Mouse (Mus musculus) limb, embryonic 13.5 days (tissue): ENCODE results near the gene Rpl38. TPM values are rescaled to one million over a fixed set of nuclear protein-coding genes. Genes with fewer than 3 reads are reported as not detected.

Experiments used
- ATAC-seq: fragments of 200-750 bp; cut with Nextera tagmentation; 2 replicates; pipeline ENCODE4 v1.8.0; 2017; ENCODE audit warnings: low read depth, moderate number of reproducible peaks, moderate TSS enrichment; ENCODE audit not compliant: low FRiP score
- H3K27ac ChIP-seq: fragments of 300-500 bp; sonication (generic); 2 replicates; pipeline ENCODE4 v1.5.1; 2015; ENCODE audit warnings: inconsistent platforms, mild to moderate bottlenecking, moderate library complexity
- H3K27me3 ChIP-seq: fragments of 300-500 bp; sonication (generic); 2 replicates; pipeline ENCODE4 v1.6.1; 2015; ENCODE audit warnings: mild to moderate bottlenecking, inconsistent platforms
- H3K36me3 ChIP-seq: fragments of 300-500 bp; sonication (generic); 2 replicates; pipeline ENCODE4 v1.6.1; 2015; ENCODE audit warnings: inconsistent platforms, mild to moderate bottlenecking, moderate library complexity
- H3K4me1 ChIP-seq: fragments of 300-500 bp; sonication (generic); 2 replicates; pipeline ENCODE4 v1.6.1; 2015; ENCODE audit warnings: inconsistent platforms
- H3K4me2 ChIP-seq: fragments of 300-500 bp; sonication (generic); replicated peaks from 2 replicates; pipeline ENCODE4 v1.6.1; 2015; ENCODE audit warnings: inconsistent platforms, mild to moderate bottlenecking, moderate library complexity
- H3K4me3 ChIP-seq: fragments of 300-500 bp; sonication (generic); 2 replicates; pipeline ENCODE4 v1.5.1; 2015; ENCODE audit warnings: moderate library complexity, mild to moderate bottlenecking, inconsistent platforms
- H3K9ac ChIP-seq: fragments of 300-500 bp; sonication (generic); 2 replicates; pipeline ENCODE4 v1.6.1; 2015; ENCODE audit warnings: mild to moderate bottlenecking, inconsistent platforms
- H3K9me3 ChIP-seq: fragments of 300-500 bp; sonication (generic); 2 replicates; pipeline ENCODE4 v1.6.1; 2016; ENCODE audit warnings: inconsistent platforms
- WGBS: fragments of 180-500 bp; shearing (Covaris S2); methylation state at CpG from one replicate; pipeline ENCODE4 v1.1.7; 2015; 5-methylcytosine and 5-hydroxymethylcytosine counted together
- polyA plus RNA-seq: library from polyadenylated mRNA; unstranded; fragments of >200 nt; fragmentation: Nextera tagmentation; extraction: Ambion mirVana; gene quantifications from 2 replicates; pipeline ENCODE4 v1.2.1, GENCODE M21; 2015

Rpl38 gene
- polyA plus RNA-seq, 1 experiment from 2014 or later = 966 TPM

DNA sequence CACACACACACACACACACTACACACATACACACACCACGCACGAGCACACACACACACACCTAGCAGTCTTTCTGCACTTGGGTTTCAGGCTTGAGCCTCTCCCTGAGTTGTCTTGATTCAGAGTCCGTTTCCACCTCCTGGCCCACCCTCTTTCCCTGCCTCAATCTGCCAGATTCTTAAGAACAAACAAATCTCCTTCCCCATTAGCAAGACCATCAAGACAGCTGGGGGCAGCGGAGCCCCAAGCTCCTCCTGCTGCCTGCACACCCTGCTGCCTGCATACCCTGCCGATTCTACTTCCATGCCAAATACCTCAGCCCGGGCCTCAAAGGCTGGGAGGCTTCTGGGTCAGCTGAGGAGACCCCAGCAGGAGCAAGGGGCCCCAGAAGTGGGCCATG, 27.7 kb upstream of the Rpl38 start:
- WGBS = 32% methylated on average over 6 of the region's 6 CpGs

DNA sequence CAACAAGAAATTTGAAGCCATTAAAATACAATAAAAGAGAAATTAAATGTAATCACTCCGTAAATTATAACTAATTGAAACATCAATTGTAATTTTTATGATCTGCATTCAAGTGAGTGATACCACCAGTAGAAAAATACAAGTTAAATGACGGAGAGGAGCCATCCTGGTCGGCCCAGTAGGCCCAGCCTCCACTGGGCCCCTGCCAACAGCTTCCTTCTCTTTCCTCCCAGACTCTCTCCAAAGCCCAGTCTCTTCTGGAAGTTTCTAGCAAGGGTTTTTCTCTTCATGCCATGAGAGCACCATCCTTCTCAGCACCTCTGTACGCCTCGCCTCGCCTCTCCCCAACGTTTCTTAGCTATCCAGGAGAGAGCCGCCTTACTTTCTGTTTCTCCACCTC, 27.2 kb upstream of the Rpl38 start:
- Histone ChIP-seq H3K36me3 (no peaks in the 10 kb centered on the region), H3K9ac (no peak overlapping the region), H3K4me1 (peaks cover 19% of the 10 kb centered on the region), H3K9me3 (no peaks in the 10 kb centered on the region), H3K27me3 (peaks cover 39% of the 10 kb centered on the region), H3K4me2 (no peak overlapping the region), H3K27ac (no peak overlapping the region), H3K4me3 (no peak overlapping the region)
- 77% methylated on average over 8 of the region's 8 CpGs for WGBS
- ATAC-seq = no peak

More for the DNA sequence above, 27.7 kb upstream of the Rpl38 start:
- Histone ChIP-seq H3K27me3 (peaks cover 43% of the 10 kb centered on the region), H3K4me1 (peaks cover 21% of the 10 kb centered on the region), H3K4me3 (no peak overlapping the region), H3K9ac (no peak overlapping the region), H3K4me2 (no peak overlapping the region), H3K36me3 (no peaks in the 10 kb centered on the region), H3K9me3 (no peaks in the 10 kb centered on the region), H3K27ac (no peak overlapping the region)
- ATAC-seq = no peak

GRCm38 (mm10) chr11:114642184-114642583, 26.1 kb upstream of the Rpl38 start:
- Histone ChIP-seq H3K4me2 (no peak overlapping the region), H3K36me3 (no peaks in the 10 kb centered on the region), H3K4me3 (no peak overlapping the region), H3K27me3 (peaks cover 34% of the 10 kb centered on the region), H3K9me3 (peaks cover 5% of the 10 kb centered on the region; the same call in 1 of the 2 replicates), H3K27ac (no peak overlapping the region), H3K4me1 (peaks cover 14% of the 10 kb centered on the region), H3K9ac (no peak overlapping the region)
- ATAC-seq = no peak
- 74% methylated on average over 12 of the region's 12 CpGs for WGBS

DNA sequence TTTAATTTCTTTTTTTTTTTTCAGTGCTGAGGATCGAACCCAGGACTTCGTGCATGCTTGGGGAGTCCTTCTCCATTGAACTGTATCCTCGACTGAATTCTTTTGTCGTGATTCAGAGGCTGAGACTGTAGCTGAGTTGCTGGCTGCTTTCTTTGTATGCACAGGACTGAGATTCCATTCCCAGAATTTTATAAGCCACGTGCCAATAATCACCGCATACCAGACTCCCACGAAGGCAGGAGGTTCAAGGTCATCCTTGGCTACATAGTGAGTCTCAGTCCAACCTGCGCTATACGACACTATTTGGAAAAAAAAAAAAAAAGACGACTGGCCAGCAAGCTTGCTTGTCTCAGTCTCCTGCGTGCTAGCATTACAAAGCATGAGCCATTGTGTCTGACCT, 25.4 kb upstream of the Rpl38 start:
- Histone ChIP-seq H3K9ac (no peak overlapping the region), H3K4me2 (no peak overlapping the region), H3K27ac (no peak overlapping the region), H3K4me1 (peaks cover 14% of the 10 kb centered on the region), H3K4me3 (no peak overlapping the region), H3K36me3 (no peaks in the 10 kb centered on the region), H3K27me3 (peaks cover 27% of the 10 kb centered on the region), H3K9me3 (peaks cover 5% of the 10 kb centered on the region; the same call in 1 of the 2 replicates)
- ATAC-seq = no peak
- 78% methylated on average over 11 of the region's 11 CpGs for WGBS

GRCm38 (mm10) chr11:114644122-114644521, 24.2 kb upstream of the Rpl38 start:
- ATAC-seq = no peak
- Histone ChIP-seq H3K4me2 (no peak overlapping the region), H3K4me3 (no peak overlapping the region), H3K27ac (no peak overlapping the region), H3K4me1 (peaks cover 14% of the 10 kb centered on the region), H3K36me3 (no peaks in the 10 kb centered on the region), H3K27me3 (peaks cover 16% of the 10 kb centered on the region; the same call in 1 of the 2 replicates), H3K9me3 (peaks cover 5% of the 10 kb centered on the region; the same call in 1 of the 2 replicates), H3K9ac (no peak overlapping the region)
- 47% methylated on average over 2 of the region's 2 CpGs for WGBS

DNA sequence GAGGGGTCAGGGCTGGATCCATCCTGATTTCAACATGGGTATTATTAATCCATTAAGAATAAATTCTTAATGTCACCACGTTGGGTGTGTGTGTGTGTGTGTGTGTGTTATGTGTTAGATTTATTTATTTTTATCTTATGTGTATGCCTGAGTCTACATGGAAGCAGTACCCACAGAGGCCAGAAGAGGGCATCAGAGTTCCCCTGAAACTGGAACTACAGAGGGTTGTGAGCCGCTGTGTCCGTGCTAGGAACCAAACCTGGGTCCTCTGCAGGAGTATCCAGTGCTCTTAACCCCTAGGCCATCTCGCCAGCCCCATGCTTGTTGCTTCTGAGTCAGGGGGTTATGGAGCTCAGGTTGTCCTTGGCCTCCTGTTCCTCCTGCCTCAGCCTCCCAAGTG, 18.8 kb upstream of the Rpl38 start:
- peaks cover 5% of the 10 kb centered on the region; the same call in 1 of the 2 replicates for H3K9me3 ChIP-seq
- no peak overlapping the region for H3K27ac ChIP-seq
- ATAC-seq = no peak
- H3K4me3 ChIP-seq = no peak overlapping the region
- H3K36me3 ChIP-seq = no peaks in the 10 kb centered on the region
- no peak overlapping the region for H3K4me2 ChIP-seq
- H3K4me1 ChIP-seq = no peaks in the 10 kb centered on the region
- peaks cover 4% of the 10 kb centered on the region; the same call in 1 of the 2 replicates for H3K27me3 ChIP-seq
- 72% methylated on average over 4 of the region's 4 CpGs for WGBS
- no peak overlapping the region for H3K9ac ChIP-seq

DNA sequence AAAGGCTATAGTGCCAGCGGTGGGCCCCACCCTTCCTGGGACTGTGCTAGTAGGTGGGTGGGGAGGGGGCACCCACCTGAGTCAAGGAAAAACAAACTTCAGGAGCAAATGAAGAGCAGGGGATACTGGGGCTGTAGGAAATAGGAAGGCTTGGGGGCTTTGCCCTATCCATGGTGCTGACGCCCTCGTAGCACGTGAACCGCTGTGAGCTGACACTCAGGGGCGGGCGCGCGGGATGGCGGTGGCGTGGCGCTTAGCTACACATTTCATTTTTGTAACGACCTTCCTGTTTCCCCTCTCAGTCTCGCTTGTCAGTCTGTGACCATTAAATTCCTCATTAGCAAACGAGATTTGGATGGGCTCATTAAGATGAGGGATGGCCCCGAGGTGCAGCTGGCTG, 15.8 kb upstream of the Rpl38 start:
- 8% methylated on average over 16 of the region's 16 CpGs for WGBS
- no peak for ATAC-seq
- Histone ChIP-seq H3K4me3 (no peak overlapping the region), H3K9me3 (no peaks in the 10 kb centered on the region), H3K27me3 (peaks cover 23% of the 10 kb centered on the region), H3K4me2 (no peak overlapping the region), H3K36me3 (no peaks in the 10 kb centered on the region), H3K9ac (no peak overlapping the region), H3K27ac (no peak overlapping the region), H3K4me1 (no peaks in the 10 kb centered on the region)

- Histone ChIP-seq H3K36me3 (no peaks in the 10 kb centered on the region), H3K27me3 (peaks cover 26% of the 10 kb centered on the region), H3K9me3 (no peaks in the 10 kb centered on the region), H3K27ac (no peak overlapping the region), H3K4me3 (no peak overlapping the region), H3K4me1 (no peaks in the 10 kb centered on the region), H3K9ac (no peak overlapping the region), H3K4me2 (no peak overlapping the region)
- no peak for ATAC-seq
- 75% methylated on average over 6 of the region's 6 CpGs for WGBS
Observed at GRCm38 (mm10) chr11:114653664-114654063, 14.7 kb upstream of the Rpl38 start.

GRCm38 (mm10) chr11:114654552-114654951, 13.8 kb upstream of the Rpl38 start:
- Histone ChIP-seq H3K4me1 (no peaks in the 10 kb centered on the region), H3K9me3 (no peaks in the 10 kb centered on the region), H3K4me3 (no peak overlapping the region), H3K9ac (no peak overlapping the region), H3K4me2 (no peak overlapping the region), H3K27me3 (peaks cover 26% of the 10 kb centered on the region), H3K27ac (no peak overlapping the region), H3K36me3 (no peaks in the 10 kb centered on the region)
- 47% methylated on average over 5 of the region's 5 CpGs for WGBS
- no peak for ATAC-seq

DNA sequence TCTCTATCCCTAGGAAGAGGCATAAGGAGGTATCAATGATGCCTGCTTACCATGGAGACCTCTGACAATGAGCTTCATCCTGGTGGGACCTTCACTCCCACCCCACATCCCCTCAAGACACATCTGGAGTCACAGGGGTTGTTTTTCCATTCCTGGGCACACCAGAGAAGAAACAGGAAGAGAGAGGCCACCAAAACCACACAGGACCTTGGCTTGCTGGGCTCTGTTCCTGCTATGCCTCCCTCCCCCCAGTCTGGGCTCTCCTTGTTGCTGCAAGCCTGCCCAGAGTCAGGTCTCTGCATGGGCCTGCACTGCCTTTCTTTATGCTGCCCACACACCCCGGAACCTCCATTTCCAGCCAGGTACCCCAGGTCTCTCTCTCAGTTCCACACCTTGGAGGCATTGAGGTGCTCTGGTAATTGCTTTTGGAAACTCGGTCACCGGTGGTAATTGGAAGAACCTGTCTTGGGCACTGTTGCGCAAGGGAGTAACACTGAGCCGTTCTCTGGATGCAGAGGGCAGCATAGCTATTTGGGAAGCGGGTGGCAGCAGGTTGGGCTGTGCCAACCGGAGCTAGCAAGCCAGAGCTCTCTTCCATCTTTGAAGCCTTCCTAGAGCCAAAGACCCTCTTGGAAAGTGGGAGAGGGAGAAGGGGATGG, 12.8 kb upstream of the Rpl38 start:
- Histone ChIP-seq H3K27ac (no peak overlapping the region), H3K36me3 (no peaks in the 10 kb centered on the region), H3K4me3 (no peak overlapping the region), H3K9ac (no peak overlapping the region), H3K27me3 (peaks cover 26% of the 10 kb centered on the region), H3K9me3 (no peaks in the 10 kb centered on the region), H3K4me1 (no peaks in the 10 kb centered on the region), H3K4me2 (no peak overlapping the region)
- ATAC-seq = no peak
- 78% methylated on average over 7 of the region's 7 CpGs for WGBS

GRCm38 (mm10) chr11:114656994-114657644, 11.2 kb upstream of the Rpl38 start:
- ATAC-seq = no peak
- 33% methylated on average over 23 of the region's 27 CpGs for WGBS
- no peak overlapping the region for H3K27ac ChIP-seq
- no peaks in the 10 kb centered on the region for H3K4me1 ChIP-seq
- no peaks in the 10 kb centered on the region for H3K9me3 ChIP-seq
- no peaks in the 10 kb centered on the region for H3K36me3 ChIP-seq
- H3K4me2 ChIP-seq = no peak overlapping the region
- H3K4me3 ChIP-seq = no peak overlapping the region
- H3K27me3 ChIP-seq = peaks cover 26% of the 10 kb centered on the region
- no peak overlapping the region for H3K9ac ChIP-seq

DNA sequence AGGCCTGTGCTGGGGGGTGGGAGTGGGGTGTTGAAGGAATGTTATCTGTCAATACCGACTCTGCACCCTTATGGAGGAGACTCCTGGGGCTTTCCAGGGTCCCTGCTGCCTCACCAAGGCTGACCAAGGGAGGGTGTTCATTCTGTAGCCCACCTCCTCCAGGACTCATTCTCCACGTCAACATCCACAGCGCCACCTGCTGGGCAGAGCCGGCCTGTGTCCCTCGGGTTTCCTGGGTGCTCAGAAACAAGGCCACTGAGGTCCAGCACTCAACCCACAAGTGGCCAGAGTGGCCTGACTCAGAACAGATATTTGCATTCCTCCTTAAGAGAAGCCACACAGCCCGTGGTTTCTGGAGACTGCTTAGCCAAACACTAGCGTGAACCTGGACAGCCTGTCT, 10.6 kb upstream of the Rpl38 start:
- peaks cover 25% of the 10 kb centered on the region for H3K27me3 ChIP-seq
- WGBS = 17% methylated on average over 7 of the region's 7 CpGs
- no peak for ATAC-seq
- H3K36me3 ChIP-seq = no peaks in the 10 kb centered on the region
- no peak overlapping the region for H3K4me2 ChIP-seq
- no peak overlapping the region for H3K4me3 ChIP-seq
- H3K4me1 ChIP-seq = no peaks in the 10 kb centered on the region
- no peak overlapping the region for H3K27ac ChIP-seq
- no peaks in the 10 kb centered on the region for H3K9me3 ChIP-seq
- H3K9ac ChIP-seq = no peak overlapping the region

DNA sequence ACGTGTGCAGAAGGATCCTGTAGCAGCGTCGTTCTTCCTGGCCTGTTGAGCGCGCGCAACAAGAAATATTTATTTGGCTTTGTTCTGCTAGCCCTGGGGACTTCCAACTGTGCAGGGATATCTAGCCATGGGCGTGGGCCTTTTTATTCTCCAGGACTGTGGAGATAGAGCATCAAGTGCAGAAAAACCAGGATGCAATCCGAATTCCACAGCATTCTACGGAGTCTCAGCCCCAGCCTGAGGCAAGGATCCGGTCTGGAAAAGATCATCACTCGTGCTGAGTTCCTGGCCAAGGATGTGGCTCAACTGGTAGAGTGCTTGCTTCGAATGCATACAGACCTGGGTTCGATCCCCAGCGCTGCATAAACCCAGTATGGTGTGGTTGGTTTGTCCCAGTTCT, 6.2 kb upstream of the Rpl38 start:
- Histone ChIP-seq H3K4me2 (no peak overlapping the region), H3K4me3 (no peak overlapping the region), H3K36me3 (no peaks in the 10 kb centered on the region), H3K9me3 (no peaks in the 10 kb centered on the region), H3K9ac (no peak overlapping the region), H3K4me1 (no peaks in the 10 kb centered on the region), H3K27ac (no peak overlapping the region), H3K27me3 (peaks cover 19% of the 10 kb centered on the region)
- 87% methylated on average over 14 of the region's 14 CpGs for WGBS
- no peak for ATAC-seq
